In genomic region chr17:7579031-7579430, GRCm38 (mm10) we compare ENCODE assay signal across 20 mouse cellular contexts.
DNase-seq lines count a peak whose midpoint lies in the region; ATAC-seq and TF ChIP-seq lines count a peak whose summit lies in the region.
"Had no signal": no experiment of that assay in that cellular context is flagged by ENCODE, and none has a peak within 500 bp of the region (broad histone marks: within the 10 kb centered on the region; RNA-seq: fewer than 3 reads in every experiment).

No protein-coding gene starts in this region.

- no peaks in the 10 kb centered on the region for H3K4me1 ChIP-seq in liver, adult 2 months (ENCODE audit: control insufficient read depth, insufficient read depth, low read length)
- no peaks in the 10 kb centered on the region for H3K4me1 ChIP-seq in liver, postnatal 0 days (ENCODE audit: insufficient read depth)
- no peaks in the 10 kb centered on the region for H3K4me1 ChIP-seq in megakaryocyte, embryonic 14.5 days
- H3K4me1 ChIP-seq: embryonic facial prominence, embryonic 10.5 days; forebrain, embryonic 13.5 days; hindbrain, embryonic 12.5 days had no signal

- no peaks in the 10 kb centered on the region for H3K9me3 ChIP-seq in liver, postnatal 0 days (ENCODE audit: low read length)
- peaks cover 16% of the 10 kb centered on the region for H3K9me3 ChIP-seq in megakaryocyte, embryonic 14.5 days
- H3K9me3 ChIP-seq: embryonic facial prominence, embryonic 10.5 days; forebrain, embryonic 13.5 days; heart, embryonic 13.5 days; hindbrain, embryonic 12.5 days had no signal

- no peaks in the 10 kb centered on the region for H3K27me3 ChIP-seq in liver, adult 2 months (ENCODE audit: control insufficient read depth, insufficient read depth, low read length)
- H3K27me3 ChIP-seq in liver, postnatal 0 days (ENCODE audit: insufficient read depth, low read length) = no peaks in the 10 kb centered on the region
- H3K27me3 ChIP-seq in megakaryocyte, embryonic 14.5 days (replicated peaks) = no peaks in the 10 kb centered on the region
- H3K27me3 ChIP-seq: forebrain, embryonic 13.5 days; heart, embryonic 13.5 days; hindbrain, embryonic 12.5 days had no signal

- H3K4me3 ChIP-seq in liver, adult 2 months (ENCODE audit: insufficient read depth, low read depth, low read length) = no peak overlapping the region
- H3K4me3 ChIP-seq in liver, postnatal 0 days (ENCODE audit: low read depth, low read length) = no peak overlapping the region
- H3K4me3 ChIP-seq in megakaryocyte, embryonic 14.5 days (replicated peaks) = peak overlapping the region; percentile 23
- H3K4me3 ChIP-seq: embryonic facial prominence, embryonic 10.5 days; forebrain, embryonic 13.5 days; heart, embryonic 13.5 days; hindbrain, embryonic 12.5 days had no signal

- 67% methylated on average over 4 of the region's 4 CpGs for WGBS in liver, adult 2 months
- WGBS in liver, postnatal 0 days (ENCODE audit: insufficient replicate concordance) = 67% methylated on average over 4 of the region's 4 CpGs

- H3K36me3 ChIP-seq in liver, adult 2 months (ENCODE audit: control insufficient read depth, insufficient read depth, low read length) = no peaks in the 10 kb centered on the region
- H3K36me3 ChIP-seq in liver, postnatal 0 days (replicated peaks; ENCODE audit: insufficient read depth, low read length) = no peaks in the 10 kb centered on the region
- H3K36me3 ChIP-seq in megakaryocyte, embryonic 14.5 days (replicated peaks; ENCODE audit: low read length) = no peaks in the 10 kb centered on the region
- H3K36me3 ChIP-seq: embryonic facial prominence, embryonic 10.5 days; G1E; heart, embryonic 13.5 days; hindbrain, embryonic 12.5 days had no signal

- no peak for TF ChIP-seq CTCF in liver, adult 2 months (IDR thresholded peaks at IDR 0.05; ENCODE audit: low read depth, low read length)
- TF ChIP-seq CTCF in liver, postnatal 0 days (IDR thresholded peaks at IDR 0.05; ENCODE audit: low read depth) = no peak

- peak; percentile 33 for DNase-seq in adrenal gland, adult 2 months
- no peak for DNase-seq in adrenal gland, adult 18-20 months (ENCODE audit: low spot score in 2 of 2)
- DNase-seq in liver, adult 2 months (ENCODE audit: extremely low read depth, low read depth, low spot score) = peak; percentile 3
- no peak for DNase-seq in liver, postnatal 0 days
- no peak for DNase-seq in frontal cortex, postnatal 36 days (ENCODE audit: low spot score in 2 of 2)
- no peak for DNase-seq in cerebellum, postnatal 25 days
- DNase-seq: adrenal gland, adult 8-10 months; cerebellum, adult 18-20 months; cerebellum, adult 9-11 months; gastrocnemius, postnatal 25 days; heart, postnatal 4 days; kidney, adult 11 months had no signal

- H3K27ac ChIP-seq in liver, adult 2 months (replicated peaks; ENCODE audit: insufficient read depth, low read depth, low read length) = no peak overlapping the region
- no peak overlapping the region for H3K27ac ChIP-seq in liver, postnatal 0 days (ENCODE audit: low read depth)
- H3K27ac ChIP-seq: embryonic facial prominence, embryonic 10.5 days; forebrain, embryonic 13.5 days; heart, embryonic 13.5 days; hindbrain, embryonic 12.5 days; hindbrain, postnatal 0 days had no signal

- no peak overlapping the region for H3K4me2 ChIP-seq in liver, postnatal 0 days (ENCODE audit: low read depth, low read length)
- H3K4me2 ChIP-seq: forebrain, embryonic 13.5 days; heart, embryonic 13.5 days; hindbrain, embryonic 12.5 days had no signal

- no peak for TF ChIP-seq EP300 in liver, postnatal 0 days (IDR thresholded peaks at IDR 0.05; ENCODE audit: low read depth)

- no peak for ATAC-seq in liver, postnatal 0 days
- ATAC-seq: CD4-positive, CD25-positive, alpha-beta regulatory T cell, adult 4 months; forebrain, embryonic 13.5 days; hindbrain, postnatal 0 days had no signal

- no peaks in the 10 kb centered on the region for H3K79me2 ChIP-seq in liver, adult 2 months (ENCODE audit: control insufficient read depth, insufficient read depth, low read length)

- TF ChIP-seq POLR2A in liver, adult 2 months (IDR thresholded peaks at IDR 0.05; ENCODE audit: extremely low read depth, insufficient read depth, low read length) = no peak

- H3K9ac ChIP-seq in liver, adult 2 months (ENCODE audit: low read depth, low read length) = no peak overlapping the region
- H3K9ac ChIP-seq in liver, postnatal 0 days (replicated peaks) = no peak overlapping the region
- H3K9ac ChIP-seq: forebrain, embryonic 13.5 days; heart, embryonic 13.5 days; hindbrain, embryonic 12.5 days had no signal

Comparison
In these comparisons a context has a peak if more than half of its experiments do, and no peak if none do; other contexts are left out.
1. DNase-seq: peak in adrenal gland, adult 2 months (single experiment) and liver, adult 2 months (single experiment); none in adrenal gland, adult 18-20 months (0 of 2), liver, postnatal 0 days (single experiment), frontal cortex, postnatal 36 days (0 of 2) and cerebellum, postnatal 25 days (0 of 2).